Mouse (Mus musculus) ES-Bruce4 (cell line): ENCODE measurements at regions not wholly inside any gene's neighbourhood (a gene's known extent, or its start where the extent isn't known, plus 50 kb on each side); places are given as distances from the start of the nearest gene placed in this dataset.
A peak's percentile ranks its signal among the peaks of the same experiment; 100 is the strongest.

Source experiments
- H3K27ac ChIP-seq: 2 replicates; pipeline ENCODE4 v1.5.1; 2012; ENCODE audit warnings: low read length, inconsistent platforms; ENCODE audit not compliant: insufficient read depth
- H3K27me3 ChIP-seq: 2 replicates; pipeline ENCODE4 v1.6.1; 2012; ENCODE audit warnings: mild to moderate bottlenecking, low read length, inconsistent platforms; ENCODE audit not compliant: control insufficient read depth, poor library complexity, insufficient read depth, severe bottlenecking
- H3K36me3 ChIP-seq: 2 replicates; pipeline ENCODE4 v1.6.1; 2012; ENCODE audit warnings: inconsistent platforms, mild to moderate bottlenecking, low read length, moderate library complexity; ENCODE audit not compliant: control insufficient read depth, poor library complexity, insufficient read depth, severe bottlenecking
- H3K4me1 ChIP-seq: one replicate; pipeline ENCODE4 v1.8.1; 2011; ENCODE audit warnings: low read length; ENCODE audit not compliant: control insufficient read depth, insufficient read depth
- H3K4me3 ChIP-seq: 2 replicates; pipeline ENCODE4 v1.5.1; 2011; ENCODE audit warnings: low read depth, mild to moderate bottlenecking, low read length
- H3K9ac ChIP-seq: 2 replicates; pipeline ENCODE4 v1.6.1; 2012; ENCODE audit warnings: low read depth, mild to moderate bottlenecking, inconsistent platforms; ENCODE audit not compliant: poor library complexity, severe bottlenecking
- H3K9me3 ChIP-seq: replicated peaks from 2 replicates; pipeline ENCODE4 v1.6.1; 2012; ENCODE audit warnings: mild to moderate bottlenecking, low read length, inconsistent platforms; ENCODE audit not compliant: control insufficient read depth, poor library complexity, insufficient read depth, severe bottlenecking
- CTCF ChIP-seq: IDR thresholded peaks from one replicate; pipeline ENCODE4 v1.8.1; 2011; ENCODE audit warnings: low read depth, low read length
- EP300 ChIP-seq: IDR thresholded peaks from 2 replicates; pipeline ENCODE4 v1.6.1; 2011; ENCODE audit warnings: low read depth, low read length; ENCODE audit not compliant: insufficient read depth
- POLR2A ChIP-seq: IDR thresholded peaks from one replicate; pipeline ENCODE4 v1.8.1; 2011; ENCODE audit warnings: low read length; ENCODE audit not compliant: insufficient read depth

DNA sequence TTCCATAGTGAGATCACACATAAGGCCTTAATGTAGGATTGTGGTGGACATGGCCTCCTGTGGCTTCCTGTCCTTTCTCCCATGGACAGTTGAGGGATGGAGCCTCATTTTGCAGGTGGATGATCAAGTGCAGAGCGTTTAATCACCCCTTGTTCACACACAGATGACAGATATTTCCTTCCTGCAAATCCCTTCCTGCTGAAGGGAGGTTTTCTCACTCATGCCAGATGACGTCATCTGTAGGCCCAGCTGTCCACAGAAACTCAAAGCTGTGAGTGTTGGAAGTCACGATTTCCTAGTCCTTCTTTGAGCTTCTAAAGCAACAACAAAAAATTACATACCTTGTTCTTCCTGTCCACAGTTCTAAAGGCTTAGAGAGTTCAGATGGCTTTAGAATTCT, 1935.3 kb upstream of the Lrrc6 start:
- Histone ChIP-seq H3K4me3 (no peak overlapping the region), H3K9ac (no peak overlapping the region), H3K36me3 (no peaks in the 10 kb centered on the region), H3K4me1 (no peaks in the 10 kb centered on the region), H3K27me3 (no peaks in the 10 kb centered on the region), H3K27ac (no peak overlapping the region), H3K9me3 (no peaks in the 10 kb centered on the region)
- TF ChIP-seq CTCF (no peak), EP300 (no peak), POLR2A (no peak)

DNA sequence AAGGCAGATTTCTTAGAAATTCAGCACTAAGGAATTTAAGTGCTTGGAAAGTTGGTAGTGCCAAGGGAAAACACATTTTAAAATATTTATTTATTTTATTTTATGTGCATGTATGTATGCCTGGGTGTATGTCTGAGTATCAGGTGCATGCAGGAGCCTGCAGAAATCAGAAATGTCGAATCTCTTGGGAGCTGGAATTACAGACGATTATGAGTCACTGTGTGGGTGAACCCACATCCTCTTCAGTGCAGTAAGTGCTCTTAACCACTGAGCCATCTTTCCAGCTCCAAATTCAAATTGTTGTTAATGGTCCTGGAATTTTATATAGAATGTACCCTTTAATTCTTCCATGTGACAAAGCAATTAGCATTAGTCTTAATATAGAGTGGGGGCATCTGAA, 1930.5 kb upstream of the Lrrc6 start:
- Histone ChIP-seq H3K4me1 (no peaks in the 10 kb centered on the region), H3K9ac (no peak overlapping the region), H3K9me3 (no peaks in the 10 kb centered on the region), H3K4me3 (no peak overlapping the region), H3K36me3 (no peaks in the 10 kb centered on the region), H3K27ac (no peak overlapping the region), H3K27me3 (no peaks in the 10 kb centered on the region)
- TF ChIP-seq EP300 (no peak), POLR2A (no peak), CTCF (no peak)

DNA sequence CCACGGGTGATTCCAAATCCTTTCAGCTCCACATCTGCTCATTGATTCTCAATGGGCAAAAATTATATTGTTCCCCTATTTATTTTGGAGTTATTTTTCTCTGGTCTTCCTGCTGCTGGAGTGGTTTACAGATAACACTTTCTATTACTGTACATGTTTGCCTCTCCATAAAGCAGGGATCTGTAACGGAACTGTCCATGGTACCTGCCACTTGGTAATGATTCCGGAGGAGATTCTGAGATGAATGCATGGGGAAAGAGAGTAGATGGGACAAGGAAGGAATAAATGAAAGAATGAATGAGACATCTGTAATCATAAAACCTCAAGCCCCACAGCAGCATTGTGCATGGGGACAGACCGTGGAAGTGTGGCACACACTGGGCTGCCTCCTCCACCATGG, 1929.8 kb upstream of the Lrrc6 start:
- H3K4me1 ChIP-seq: no peaks in the 10 kb centered on the region
- no peaks in the 10 kb centered on the region for H3K27me3 ChIP-seq
- no peaks in the 10 kb centered on the region for H3K9me3 ChIP-seq
- no peak overlapping the region for H3K9ac ChIP-seq
- TF ChIP-seq EP300: no peak
- TF ChIP-seq CTCF: no peak
- no peak for TF ChIP-seq POLR2A
- H3K27ac ChIP-seq: no peak overlapping the region
- H3K36me3 ChIP-seq: no peaks in the 10 kb centered on the region
- H3K4me3 ChIP-seq: no peak overlapping the region

DNA sequence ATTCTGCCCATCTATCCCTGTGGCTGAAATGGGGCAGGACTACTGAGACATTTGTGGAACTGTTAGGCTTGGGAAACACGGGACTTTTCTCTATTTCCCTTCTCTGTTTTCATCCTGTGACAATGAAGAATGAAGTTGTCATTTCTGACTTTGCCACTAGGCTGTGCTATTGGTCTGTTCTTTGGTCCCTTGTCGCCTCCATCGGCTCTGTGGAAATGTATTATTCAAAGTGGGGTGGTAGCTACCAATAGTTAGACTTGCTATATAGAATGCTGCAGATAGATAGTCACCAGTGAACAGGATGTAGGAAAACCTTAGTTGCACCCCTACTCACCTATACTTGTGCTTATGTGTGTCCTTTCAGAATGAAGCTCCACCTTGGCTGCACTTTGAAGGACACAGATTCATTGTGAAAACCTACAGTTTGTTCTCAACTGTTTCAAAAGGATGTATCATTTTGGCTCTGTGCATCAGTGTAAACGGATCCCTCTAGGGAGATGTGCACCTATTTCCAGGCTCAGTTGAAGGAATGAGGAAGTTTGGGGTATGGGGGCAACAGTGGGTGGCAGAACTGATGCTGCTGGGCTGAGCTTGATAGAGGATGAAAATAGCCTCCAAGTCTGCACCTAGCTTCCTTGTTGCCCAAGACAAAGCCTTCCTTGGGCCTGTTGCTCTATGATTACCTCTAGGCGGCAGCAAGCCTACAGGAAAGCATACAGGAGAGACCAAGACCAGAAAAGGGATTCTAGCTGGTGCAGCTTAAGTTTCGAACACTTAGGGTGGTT, 1927.9 kb upstream of the Lrrc6 start:
- Histone ChIP-seq H3K36me3 (no peaks in the 10 kb centered on the region), H3K4me1 (no peaks in the 10 kb centered on the region), H3K9me3 (no peaks in the 10 kb centered on the region), H3K9ac (no peak overlapping the region), H3K27me3 (no peaks in the 10 kb centered on the region), H3K27ac (no peak overlapping the region), H3K4me3 (no peak overlapping the region)
- TF ChIP-seq CTCF (no peak), POLR2A (no peak), EP300 (no peak)

DNA sequence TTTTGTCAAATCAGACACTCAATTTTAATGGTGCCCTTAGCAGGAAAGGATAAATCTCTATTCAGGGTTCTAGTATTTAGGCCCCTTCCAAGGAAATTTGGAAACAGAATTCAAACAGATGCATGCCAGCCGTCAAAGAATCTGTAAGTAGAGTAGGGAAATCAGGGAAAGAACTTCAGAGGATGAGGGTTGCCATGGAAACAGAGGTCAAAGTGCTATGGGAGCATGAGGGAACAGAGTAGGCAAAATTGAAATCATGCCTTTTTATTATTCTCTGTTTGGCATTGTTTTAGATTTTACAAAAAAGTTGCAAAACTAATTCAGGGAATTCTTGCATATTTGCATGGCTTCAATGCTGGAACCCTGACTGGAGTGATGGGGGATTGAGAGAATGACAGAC, 1916.4 kb upstream of the Lrrc6 start:
- Histone ChIP-seq H3K9ac (no peak overlapping the region), H3K4me3 (no peak overlapping the region), H3K27ac (no peak overlapping the region), H3K4me1 (no peaks in the 10 kb centered on the region), H3K36me3 (no peaks in the 10 kb centered on the region), H3K27me3 (no peaks in the 10 kb centered on the region), H3K9me3 (no peaks in the 10 kb centered on the region)
- TF ChIP-seq CTCF: no peak

DNA sequence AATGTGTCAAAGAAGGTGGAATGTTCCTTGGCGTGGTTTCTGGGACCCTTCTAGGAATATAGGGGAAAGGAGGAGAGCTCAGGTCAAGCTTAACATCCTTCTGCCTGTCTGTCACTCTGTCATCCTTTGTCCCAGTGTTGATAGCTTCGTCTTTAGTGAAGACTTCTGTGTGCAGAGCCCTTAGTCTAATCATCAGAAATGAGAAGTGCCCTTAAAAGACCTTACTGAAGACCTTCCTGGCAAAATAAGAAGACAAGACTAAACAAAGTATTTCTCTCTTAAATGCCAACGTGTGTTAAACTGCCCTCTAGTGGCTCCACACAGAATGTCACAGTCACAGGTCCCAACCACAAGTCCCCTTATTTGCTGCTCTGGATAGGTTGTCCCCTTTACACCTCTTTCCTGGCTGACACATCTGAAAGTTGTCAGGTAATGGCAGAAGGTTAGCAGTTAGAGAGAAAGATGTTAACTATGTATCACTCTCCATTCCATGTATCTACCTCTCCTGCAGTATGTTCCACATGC, 1914.8 kb upstream of the Lrrc6 start:
- no peaks in the 10 kb centered on the region for H3K27me3 ChIP-seq
- H3K9ac ChIP-seq: no peak overlapping the region
- H3K4me1 ChIP-seq: no peaks in the 10 kb centered on the region
- H3K4me3 ChIP-seq: no peak overlapping the region
- peak; percentile 1 for TF ChIP-seq CTCF
- TF ChIP-seq EP300: no peak
- H3K9me3 ChIP-seq: no peaks in the 10 kb centered on the region
- no peaks in the 10 kb centered on the region for H3K36me3 ChIP-seq
- H3K27ac ChIP-seq: no peak overlapping the region
